Mouse (Mus musculus) stomach, postnatal 0 days (tissue): ENCODE measurements around the gene Hsd17b13.

Experiments used
- CTCF ChIP-seq: IDR thresholded peaks from 2 replicates; pipeline ENCODE4 v1.5.1; 2016; ENCODE audit warnings: antibody characterized with exemption, low read depth, mild to moderate bottlenecking, moderate library complexity
- EP300 ChIP-seq: optimal IDR thresholded peaks from 2 replicates; pipeline ENCODE3; 2016; ENCODE audit warnings: antibody characterized with exemption

GRCm38 (mm10) chr5:103930511-103930910 lies 46.7 kb downstream of the Hsd17b13 start:
- no peak for TF ChIP-seq EP300
- no peak for TF ChIP-seq CTCF
